Mouse (Mus musculus) telencephalon, adult 2 months (tissue): Measurements from ENCODE around the gene Gpr182.

ENCODE experiments used
- DNase-seq: peaks from one replicate; pipeline ENCODE4 v3.0.0-alpha.2; 2011; ENCODE audit warnings: low read depth, low spot score

Gene Gpr182

DNA sequence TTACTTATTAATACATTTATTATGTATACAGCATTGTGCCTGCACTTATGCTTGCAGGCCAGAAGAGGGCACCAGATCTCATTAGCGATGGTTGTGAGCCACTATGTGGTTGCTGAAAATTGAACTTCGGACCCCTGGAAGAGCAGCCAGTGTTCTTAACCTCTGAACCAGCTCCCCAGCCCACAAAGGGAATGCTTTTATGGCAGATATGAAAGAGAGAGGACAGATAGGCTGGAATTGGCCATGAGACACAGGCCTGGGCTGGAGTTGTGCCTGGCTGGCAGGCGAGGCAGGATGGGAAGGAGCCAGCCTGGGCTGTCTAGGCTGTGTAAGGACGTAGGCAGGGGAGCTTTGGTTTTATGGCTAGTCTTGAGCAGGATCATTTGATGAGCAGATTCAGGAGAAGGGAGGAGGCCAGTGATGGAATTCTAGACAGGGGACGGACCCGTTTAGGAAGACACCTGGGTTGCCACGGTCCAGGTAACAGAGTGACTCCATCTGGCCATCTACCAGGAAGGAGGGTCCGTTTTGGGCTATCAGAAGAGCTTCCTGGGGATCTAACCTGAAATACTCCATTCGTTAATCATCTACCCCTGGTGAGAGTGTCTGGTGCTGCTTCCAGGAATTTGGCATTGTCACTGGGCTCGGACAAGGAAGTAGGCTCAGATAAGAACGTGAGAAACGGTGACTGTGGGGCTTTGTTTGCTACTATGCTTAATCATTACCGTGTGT lies 13.2 kb downstream of the Gpr182 start:
- no peak for DNase-seq

DNA sequence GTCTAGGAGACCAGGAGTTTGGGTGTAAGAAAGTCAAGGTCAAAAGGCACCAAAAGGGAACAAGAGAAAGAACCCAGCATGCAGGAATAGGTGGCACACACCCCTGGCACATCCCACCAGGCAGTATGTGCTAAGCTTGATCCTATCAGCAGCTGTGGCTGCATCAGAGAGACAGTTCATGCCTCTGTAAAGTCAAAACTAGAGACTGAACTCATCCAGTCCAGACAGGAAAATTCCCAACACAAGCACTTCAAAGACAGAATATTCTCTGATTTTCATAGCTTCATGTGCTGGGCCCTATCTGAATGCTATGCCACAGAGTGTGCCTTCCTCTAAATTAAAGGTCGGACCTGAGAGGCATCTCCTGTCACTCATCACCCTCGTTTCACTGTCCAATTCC lies 14.0 kb downstream of the Gpr182 start:
- no peak for DNase-seq

DNA sequence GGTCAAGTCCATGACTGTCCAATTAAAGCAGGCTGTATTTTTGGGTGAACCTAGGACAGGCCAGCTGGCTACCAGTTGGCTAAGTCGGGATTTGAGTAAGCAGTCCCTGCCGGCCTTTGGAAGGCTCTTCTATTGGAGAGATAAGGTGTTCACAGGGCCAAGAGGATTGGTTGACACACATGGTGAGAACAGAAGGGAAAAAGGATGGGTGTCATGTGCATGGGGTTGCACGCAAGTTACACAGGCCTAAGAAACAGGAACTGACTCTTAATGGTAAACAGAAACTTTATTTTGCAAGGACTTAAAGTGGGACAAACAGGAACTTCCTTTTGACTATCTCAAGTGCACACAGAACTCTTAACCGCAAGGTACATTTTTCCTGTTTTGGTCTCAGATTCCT lies 14.6 kb downstream of the Gpr182 start:
- no peak for DNase-seq

DNA sequence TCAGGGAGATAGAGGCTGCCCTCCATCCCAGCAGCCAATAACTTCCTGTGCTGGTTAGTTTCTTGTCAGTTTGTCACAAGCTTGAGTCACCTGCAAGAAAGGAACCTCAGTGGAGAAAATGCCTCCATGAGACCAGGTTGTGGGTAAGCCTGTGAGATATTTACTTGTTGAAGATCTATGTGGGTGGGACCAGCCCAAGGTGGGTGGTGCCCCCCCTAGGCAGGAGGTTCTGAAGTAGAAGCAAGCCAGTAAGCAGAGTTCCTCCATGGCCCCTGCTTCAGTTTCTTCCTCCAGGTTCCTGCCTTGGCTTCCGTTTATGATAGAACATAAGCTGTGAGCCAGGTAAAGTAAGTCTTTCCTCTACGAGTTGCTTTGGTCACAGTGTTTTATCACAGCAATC lies 15.3 kb downstream of the Gpr182 start:
- DNase-seq: no peak

DNA sequence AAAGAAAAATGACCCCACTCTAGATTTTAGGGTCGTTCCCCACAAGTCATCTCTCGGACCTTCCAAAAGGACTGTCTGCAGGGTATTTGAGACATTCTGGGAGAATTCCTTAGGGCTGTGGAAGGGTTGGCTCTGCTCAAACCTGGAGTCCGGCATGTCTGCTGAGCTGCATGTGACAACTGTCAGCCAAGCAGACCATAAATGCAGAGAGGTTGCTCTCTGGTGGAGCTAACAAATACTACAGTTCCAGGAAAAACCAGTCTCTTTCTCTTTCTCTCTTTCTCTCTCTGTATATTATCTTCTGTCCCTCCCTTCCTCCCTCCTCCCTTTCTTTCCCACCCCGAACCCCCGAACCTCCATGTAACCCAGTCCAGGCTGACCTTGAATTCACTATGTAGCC lies 17.1 kb downstream of the Gpr182 start:
- no peak for DNase-seq

DNA sequence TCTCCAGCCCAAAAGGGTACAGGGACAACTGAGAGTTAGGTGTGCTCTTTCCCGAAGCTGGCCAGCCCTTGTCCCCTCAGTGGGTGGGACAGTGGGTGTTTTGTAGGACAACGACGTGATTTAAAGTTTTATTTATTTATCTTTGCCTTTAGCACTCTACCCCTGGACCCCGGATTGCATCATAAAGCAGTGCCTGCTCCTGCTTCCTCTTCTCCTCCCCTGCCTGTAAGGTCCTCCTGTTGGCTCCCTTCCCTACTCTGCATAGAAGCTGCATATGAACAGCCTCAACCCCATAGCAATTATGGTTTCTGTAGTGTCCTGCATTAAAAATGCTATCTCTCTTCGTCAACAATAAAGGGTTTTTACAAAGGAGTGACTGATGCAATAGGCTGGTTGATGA lies 20.1 kb downstream of the Gpr182 start:
- no peak for DNase-seq

DNA sequence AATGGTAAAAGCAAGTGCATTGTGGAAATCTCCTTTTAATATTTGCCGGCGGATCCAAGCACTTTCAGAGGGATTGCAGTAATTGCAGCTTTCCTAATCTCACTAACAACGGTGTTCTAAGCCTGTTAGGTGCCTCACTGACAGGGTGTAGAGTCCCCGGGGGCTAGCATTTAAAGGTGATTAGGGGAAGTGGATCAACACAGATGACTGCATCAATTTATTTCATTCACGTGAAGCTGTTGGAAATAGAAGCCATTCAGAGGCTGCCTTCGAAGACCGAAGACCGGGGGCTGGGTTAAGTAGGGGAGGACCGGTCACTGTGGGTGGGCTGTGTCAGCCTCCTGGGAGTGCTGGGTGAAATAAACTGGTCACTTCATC lies 20.6 kb downstream of the Gpr182 start:
- no peak for DNase-seq

DNA sequence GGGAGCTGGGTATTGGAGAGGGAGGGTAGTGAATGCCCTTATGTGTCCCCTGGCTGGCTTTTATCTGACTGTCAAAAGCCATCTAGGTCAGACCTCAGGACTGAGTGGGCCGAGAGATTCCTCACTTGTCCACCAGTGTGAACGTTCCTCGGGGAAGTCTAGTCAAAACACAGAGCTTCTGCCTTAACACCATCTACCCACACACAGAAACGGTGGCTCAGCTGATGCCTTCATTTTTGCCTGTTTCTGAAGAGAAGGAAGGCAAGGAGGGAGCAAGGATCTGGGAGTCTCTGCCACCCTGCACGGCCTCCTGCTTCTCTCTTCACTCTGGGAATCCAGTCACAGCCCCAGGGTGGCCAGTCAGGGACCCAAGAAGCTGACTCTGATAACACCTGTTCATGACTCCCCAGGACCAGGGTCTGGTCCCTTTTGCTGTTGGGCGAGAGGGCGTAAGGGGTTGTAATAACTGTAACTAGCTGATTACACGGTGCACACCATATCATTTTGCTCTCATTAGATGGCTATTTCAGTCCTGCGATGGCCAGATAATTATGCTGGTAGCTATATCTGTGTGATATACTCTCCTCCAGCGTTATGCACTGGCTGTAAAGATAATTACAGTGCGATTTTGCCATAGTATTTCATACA lies 21.1 kb downstream of the Gpr182 start:
- no peak for DNase-seq

DNA sequence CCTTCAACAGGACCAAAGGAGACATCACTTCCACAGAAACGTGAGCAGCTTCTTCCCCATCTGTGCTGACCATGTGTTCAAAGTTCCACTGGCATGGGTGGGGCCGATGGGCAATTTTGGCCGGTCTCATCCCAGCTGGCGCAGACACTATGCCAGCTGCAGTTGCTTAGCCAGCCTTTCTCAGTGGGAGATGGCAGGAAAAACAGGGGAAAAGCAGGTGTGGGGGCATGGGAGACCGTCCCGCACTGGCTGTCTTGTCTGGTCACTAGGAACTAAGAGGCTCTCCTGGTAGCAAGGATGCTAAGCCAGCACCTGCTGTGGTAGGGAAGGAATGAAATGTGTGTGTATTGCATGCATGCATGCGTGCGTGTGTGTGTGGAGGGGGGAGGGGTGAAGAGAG lies 23.1 kb downstream of the Gpr182 start:
- DNase-seq: no peak

DNA sequence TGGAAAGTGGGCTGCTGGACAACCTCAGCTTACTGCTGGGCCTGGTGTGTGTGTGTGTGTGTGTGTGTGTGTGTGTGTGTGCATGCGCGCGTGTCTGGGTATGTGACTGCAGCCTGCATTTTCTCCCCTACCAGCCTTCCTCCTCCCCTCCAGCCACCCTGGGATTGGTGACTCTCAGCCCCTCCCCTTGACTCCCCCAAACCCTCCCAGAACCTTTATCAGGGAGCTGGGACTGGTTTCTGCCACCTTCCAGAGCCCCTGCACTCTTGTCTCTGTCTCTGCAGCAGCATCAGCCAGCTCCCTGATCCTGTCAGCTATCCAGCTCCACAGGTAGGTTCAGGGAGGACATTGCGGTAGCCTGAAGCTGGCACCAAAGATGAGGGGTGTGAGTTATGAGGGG lies 26.4 kb downstream of the Gpr182 start:
- DNase-seq: no peak

DNA sequence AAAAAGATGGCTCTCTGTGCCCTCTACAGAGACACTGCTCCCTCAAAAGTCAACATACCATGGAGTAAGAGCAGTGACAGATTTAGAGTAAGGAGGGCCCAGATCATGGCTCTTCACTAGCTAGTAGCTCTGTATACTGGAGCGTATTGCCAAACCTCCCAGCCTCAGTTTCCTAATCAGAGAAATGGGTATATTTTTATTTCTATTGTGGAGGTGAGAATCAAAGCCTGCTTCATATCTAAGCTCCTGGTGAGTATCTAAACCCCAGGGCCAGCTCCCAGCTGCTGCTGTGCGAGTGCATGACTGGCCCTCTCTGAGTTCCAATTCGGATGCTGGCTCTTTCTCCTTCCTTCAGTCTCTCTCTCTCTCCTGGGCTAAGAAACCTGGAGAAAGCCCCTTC lies 27.4 kb downstream of the Gpr182 start, which contains the start of gene Tac2:
Gene Tac2 (plus strand): TSS at position 301 of the 400 bp plus-strand sequence.
- no peak for DNase-seq

DNA sequence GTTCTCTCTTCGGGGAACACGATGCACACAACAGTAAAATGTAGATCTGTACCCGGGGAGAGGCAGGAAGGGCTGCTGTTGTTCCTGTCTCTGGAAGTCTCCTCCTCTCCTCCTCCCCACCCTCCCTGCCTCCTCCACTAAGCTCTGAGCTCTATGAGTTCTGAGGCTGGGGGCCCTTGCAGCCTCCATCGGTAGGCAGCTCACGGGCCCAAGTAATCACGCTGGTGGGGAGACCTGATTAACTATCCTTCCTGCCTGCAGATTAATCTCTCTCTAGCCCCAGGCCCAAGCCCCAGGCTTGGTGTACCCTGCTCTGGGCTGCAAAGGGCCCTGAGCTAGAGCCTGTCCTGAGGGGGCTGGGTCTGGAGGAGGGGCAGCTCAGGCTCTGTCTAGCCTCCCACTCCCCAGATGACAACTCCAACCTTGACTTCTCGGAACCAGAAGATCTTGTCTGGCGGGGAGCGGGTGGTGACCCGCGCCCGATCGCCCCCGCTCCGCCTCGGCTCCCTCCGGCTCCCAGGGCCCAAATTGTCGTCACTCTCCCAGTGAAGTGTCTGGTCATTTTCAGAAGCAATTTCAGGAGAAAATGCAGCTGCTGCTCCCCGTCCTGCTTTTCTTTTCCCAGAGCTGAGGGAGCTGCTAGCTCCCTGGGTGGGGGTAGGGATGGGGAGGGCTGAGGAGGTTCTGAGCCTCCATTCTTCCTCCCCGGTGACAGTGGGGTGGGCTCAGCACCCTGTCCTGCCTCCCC lies 29.7 kb downstream of the Gpr182 start:
- no peak for DNase-seq

DNA sequence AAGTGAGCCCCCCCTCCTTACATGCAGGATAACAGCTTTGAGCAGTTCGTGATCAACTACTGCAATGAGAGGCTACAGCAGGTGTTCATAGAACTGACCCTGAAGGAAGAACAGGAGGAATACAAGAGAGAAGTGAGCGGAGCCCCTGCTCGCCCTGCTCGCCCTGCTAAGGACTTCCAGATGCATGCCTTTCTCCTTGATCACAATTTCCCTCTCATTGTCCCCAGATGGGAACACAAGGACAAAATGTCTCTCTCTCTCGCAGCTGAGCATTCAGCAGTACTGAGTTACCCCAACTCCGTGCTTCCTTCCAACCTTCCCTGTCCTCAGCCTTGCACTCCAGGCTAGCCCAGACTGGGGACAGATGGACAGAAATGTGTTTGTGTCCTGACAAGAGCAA lies 38.8 kb downstream of the Gpr182 start:
- DNase-seq: no peak

DNA sequence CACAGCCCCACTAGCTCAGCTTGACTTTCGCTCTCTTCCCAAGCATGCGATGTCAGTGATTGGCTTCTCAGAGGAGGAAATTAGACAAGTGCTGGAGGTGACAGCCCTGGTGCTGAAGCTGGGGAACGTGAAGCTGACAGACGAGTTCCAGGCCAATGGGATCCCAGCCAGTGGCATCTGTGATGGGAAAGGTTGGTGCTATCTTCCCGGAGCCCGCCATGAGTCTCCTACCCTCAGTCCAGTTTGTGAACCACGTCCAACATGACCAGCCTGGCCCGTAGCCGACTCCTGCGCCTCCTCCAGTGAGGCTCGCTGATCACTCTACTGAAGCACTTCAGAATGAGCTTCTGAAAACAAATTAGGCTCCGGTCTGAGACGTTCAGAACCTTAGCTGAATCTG lies 41.2 kb downstream of the Gpr182 start:
- DNase-seq: no peak

DNA sequence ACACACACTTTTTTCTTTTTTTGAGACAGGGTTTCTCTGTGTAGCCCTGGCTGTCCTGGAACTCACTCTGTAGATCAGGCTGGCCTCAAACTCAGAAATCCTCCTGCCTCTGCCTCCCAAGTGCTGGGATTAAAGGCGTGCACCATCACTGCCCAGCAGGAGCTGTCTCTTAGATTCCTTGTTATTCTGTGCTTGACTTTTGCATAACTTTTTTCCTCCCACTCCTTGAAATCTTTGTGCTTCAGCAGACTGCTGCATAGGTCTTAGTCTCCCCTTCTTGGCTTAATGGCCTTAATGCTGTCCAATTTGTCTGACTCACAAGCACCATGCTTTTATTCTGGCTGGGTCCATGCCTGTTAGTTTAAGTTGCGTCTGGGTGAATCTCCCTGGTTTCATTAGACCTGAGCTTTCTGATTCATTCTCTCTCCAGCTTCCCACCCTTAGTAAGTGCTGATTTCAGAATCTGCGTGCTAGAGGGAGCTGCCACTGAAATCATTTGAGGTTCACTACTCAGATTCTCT lies 42.6 kb downstream of the Gpr182 start:
- no peak for DNase-seq

DNA sequence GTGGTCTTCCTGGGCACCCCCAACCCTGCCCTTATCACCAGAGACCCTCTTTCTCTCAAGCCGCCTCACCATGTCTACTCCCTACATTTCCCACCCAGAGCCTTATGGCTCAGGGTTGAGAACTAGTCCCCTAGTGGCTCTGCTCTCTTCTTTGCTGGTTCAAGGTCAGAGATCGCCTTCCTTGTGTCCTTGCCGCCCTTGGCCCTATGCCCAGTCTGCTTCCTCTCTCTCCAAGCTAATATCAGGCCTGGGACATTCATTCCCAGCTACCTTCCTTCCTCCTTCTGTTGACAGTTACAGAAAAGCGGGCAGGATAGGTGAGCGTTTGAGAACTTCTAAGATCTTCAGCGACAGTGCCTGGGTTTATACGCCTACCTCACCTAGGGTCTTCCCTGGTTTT lies 43.8 kb downstream of the Gpr182 start:
- no peak for DNase-seq

DNA sequence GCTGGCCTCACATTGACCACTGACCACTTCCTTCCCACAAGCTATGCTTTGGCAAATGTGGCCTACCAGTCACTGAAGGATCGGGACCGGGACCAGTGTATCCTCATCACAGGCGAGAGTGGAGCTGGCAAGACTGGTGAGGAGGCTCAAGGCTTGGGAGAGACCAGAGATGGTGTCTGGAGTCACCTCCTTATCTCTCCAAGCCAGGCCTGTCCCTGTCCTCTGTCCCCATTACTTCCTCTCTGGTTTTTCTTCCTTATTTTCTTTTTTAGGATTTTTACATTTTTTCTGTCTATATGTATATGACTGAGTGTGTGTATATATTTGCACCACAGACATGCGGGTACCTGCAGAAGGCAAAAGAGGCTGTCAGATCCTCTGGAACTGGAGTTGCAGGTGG lies 45.7 kb downstream of the Gpr182 start:
- DNase-seq: no peak

DNA sequence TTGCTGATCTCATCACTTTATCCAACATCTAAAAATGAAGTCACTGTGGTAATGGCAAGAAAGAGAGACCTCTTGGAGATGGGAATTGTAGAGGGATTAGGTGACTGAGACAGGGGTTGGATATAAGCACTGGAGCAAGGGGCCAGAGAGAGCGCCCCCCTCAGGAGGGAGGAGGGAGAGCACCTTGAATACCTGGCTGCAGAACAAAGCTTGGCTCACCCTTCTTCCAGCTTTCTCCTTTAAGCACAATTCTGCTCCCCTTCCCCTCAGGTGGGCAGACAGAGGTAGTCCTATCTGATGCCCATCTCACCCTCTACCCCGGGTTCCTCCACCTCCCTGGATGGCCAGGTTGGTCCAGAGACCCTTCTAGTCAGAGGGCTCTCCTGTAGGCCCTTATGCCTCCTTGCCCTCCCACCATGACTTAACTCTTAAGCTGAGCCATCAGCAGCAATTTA lies 46.7 kb downstream of the Gpr182 start, which contains the start of gene Myo1a:
Gene Myo1a (plus strand): TSS at position 405 of the 455 bp plus-strand sequence.
- DNase-seq: no peak

DNA sequence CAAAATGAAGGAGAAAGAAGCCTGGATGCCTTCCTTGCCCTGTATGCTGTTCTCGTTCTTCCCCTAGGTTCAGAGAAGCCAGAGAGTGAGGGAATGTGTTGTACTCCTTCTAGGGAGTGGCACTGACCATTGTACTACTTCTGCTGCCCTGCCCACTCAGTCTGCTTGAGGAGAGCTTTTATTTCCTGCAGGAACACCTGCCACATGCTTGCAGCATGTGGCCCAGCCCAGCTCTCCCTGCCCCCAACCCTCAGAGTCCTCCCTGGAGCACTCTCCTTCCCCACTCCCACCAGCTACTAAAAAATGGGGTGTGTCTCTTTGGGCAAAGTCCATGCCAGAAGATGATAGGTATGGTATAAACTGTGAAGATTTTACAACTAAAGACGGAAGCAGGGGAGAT lies 47.2 kb downstream of the Gpr182 start:
- DNase-seq: no peak

DNA sequence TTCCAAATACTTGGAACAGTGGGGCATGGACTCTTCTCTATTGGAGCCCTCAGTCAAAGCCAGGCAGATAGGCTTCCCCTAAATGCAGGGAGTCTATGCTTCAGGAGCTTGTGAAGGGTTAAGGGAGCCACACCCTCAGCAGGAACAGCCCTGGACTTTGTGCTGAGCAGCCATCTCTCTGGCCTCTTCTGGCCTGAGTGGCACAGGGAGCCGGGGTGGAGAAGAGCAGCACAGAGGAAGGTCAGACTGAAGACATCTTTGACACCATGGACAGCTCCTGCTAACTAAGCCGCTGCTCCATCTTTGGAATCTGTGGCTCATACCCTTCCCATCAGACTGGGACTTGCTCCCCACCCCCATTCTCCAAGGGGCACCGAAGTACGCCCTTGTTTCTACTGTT lies 48.2 kb downstream of the Gpr182 start:
- DNase-seq: no peak

DNA sequence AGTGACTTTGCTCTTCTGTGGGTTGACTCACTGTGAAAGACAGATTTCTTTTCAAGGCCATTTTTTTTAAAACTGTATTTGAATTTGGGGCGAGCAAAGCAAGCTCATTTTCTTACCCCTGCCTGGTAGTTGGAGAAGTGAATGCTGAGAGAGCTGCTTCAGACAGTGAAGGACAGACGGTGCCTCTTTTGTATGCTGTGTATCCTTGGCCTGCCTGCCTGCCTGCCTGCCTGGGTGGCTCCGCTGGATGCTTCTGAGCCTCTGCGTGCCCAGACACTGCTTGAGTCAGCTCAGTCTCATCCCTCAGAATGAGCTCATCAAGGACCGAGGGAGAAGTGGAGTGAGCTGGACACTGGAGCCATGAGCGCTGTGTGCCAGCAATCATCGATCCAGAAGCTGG lies 52.6 kb downstream of the Gpr182 start:
- no peak for DNase-seq
